Mouse (Mus musculus) heart, postnatal 25 days (tissue): ENCODE data around the gene Aptx. TPM values are rescaled to one million over a fixed set of nuclear protein-coding genes. Genes with fewer than 3 reads are reported as not detected.

Source experiments
- DNase-seq: peaks from one replicate; pipeline ENCODE4 v3.0.0; 2022; ENCODE audit warnings: low spot score
- intact Hi-C: fragments of 180-260 bp; cut with DNase I; formaldehyde crosslinking; loops from one replicate; pipeline ENCODE4 v1.15.1; 2025
- microRNA-seq: library from miRNA; unstranded; fragments of <30 nt; microRNA quantifications from one replicate; pipeline ENCODE4 v1.2.0, GENCODE M21; 2022
- total RNA-seq, 2 experiments: library from RNA; stranded (reverse); gene quantifications; 2 replicates each; pipeline ENCODE4 v1.2.3; 2021

Gene Aptx
- total RNA-seq, 2 experiments from 2014 or later, result 14.0 to 15.2 TPM

DNA sequence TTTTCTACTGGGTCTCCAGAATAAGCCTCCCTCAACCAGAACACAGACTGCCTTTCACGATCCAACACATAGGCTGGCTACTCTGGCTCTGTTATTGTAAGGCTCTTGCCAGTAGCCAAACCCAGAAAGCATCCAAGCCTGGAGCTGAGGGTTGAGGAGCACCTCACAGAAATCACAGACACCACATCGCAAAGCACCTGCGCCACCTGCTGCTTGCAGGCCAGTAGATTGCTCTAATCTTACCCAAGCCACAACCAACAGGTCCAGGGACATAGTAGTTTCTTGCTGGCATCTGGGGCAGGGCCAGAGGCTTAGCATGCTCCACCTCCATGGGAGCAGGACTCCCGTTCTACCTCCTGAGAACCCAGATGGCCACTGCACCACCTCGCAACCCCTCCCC lies 25.9 kb downstream of the Aptx start:
- intact Hi-C loops, result no loop called here

DNA sequence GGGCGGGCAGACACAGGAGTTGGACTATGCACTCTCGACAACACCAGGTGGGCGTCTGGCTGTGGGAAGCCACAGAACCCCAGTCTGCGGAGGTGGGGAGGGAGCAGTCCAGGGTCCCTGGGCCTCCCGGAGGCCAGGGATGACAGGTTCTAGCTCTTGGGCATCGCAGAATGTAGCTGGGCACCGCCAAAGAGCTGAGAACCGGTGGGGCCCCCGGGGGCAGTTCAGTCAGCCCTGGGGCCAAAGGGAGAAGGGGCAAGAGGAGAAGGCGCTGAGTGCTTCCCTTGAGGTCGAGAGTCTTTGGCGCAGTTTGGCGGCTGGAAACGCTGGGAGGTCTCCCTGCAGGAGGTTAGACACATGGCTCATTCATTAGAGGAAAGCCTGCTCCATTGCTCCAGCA lies 26.7 kb downstream of the Aptx start:
- intact Hi-C loops, result no loop called here

More for the DNA sequence above, 25.9 kb downstream of the Aptx start:
- DNase-seq, result no peak

DNA sequence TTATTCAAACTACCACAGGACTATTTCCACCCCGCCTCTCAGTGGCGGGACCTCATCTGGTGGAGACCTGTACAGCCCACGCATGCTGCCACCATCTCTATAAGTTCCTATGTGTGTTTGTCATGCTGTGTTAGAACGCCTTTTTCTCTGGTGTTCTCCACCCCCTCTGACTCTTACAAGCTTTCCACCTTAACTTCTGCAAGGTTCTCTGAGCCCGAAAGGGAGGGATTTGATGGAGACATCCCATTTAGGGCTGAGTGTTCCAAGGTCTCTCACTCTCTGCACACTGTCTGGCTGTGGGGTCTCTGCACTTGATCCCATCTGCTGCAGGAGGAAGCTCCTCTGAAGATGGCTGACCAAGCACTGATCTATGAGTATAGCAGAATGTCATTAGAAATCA lies 29.5 kb downstream of the Aptx start:
- intact Hi-C loops, result no loop called here
- DNase-seq, result no peak

More for the DNA sequence above, 26.7 kb downstream of the Aptx start:
- no peak for DNase-seq

DNA sequence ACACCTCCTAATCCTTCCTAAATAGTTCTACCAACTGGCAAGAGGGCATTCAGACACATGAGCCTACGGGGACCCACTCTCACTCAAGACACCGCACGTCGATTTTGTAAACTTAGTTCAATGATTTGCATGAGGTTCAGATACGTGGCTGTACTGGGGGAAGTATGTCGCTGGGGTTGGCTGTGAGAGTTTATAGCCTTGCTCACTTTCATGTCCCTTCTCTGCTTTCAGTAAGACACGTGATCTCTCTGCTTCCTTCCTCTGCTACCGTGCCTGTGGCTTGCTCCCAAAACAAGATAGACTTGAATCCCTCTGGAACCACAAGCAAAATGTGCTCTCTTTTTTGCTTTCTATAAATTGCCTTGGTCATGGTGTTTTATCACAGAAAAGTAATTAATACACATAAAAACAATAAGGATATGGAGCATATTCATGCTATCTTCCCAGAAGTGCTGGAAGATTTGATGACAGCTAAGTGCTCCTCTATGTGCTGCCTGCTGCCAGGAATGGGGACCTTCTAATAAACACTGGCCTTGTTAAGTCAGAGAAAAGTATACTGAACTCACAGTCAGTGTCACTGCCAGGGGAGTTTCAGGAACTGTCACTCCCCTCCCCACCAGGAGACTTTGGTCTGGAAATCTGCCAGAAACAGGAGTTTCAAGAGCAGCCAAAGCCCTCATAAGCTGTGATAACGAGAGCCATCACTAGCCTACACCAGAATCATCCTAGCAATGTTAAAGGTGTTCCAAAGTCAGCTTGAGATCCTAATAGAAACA lies 36.6 kb downstream of the Aptx start:
- no peak for DNase-seq
- intact Hi-C loops, result no loop called here

DNA sequence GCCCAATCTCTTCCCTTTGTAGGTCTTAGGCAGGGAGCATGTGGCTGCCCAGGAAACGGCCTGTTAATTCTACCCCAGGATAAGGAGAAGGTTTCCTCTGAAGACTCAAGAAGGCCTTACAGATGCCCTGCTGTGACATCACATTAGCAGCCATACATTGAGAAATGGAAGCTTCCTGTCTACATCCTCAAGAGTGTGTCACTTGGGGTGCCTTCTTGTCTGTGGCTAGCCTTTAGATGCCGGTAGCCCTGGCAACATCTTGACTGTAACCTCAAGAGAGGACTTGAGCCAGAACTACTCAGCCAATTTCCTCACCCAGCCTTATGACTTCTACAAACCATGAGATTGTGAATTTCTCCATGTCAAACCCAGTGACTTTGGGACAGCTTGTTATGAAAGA lies 51.9 kb downstream of the Aptx start:
- no peak for DNase-seq
- intact Hi-C loops, result no loop called here

DNA sequence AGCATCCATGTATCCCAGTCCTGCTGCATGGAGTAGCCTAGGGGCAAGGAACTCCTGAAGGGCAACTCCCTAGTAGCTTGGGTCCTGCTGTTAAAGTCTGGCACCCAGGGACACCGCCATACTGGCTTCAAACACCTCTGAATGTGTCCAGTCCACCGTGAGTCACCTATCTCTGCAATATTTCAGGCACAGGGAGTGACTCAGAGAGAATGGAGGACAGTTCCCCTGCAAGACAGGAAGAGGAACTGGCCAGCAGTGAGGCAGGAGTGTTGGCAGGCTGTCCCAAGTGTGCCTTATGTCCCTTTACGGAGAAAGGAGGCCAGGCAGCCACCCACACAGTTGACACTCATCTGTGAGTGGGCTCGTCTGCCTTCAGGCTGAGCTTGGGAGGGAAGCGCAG lies 53.9 kb downstream of the Aptx start:
- intact Hi-C loops, result no loop called here

DNA sequence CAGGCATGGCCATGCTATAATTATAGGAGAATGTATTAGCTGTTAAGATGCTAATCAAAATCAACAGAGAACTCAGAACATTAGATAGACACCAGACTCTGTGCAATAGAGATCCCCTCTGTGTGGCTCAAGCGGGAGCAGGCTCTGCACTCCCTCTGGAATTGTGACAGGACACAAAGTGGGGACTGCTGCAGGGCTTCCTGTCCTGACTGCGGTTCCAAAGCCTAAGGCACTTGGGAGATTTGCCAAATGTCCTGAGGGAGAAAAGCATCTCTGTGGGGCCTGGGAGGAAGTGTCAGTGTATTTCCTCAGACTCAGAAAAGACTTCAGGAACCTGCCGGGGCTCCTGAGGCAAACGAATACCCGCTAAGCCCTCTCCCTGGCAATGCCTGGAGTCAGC lies 59.4 kb downstream of the Aptx start:
- no peak for DNase-seq
- intact Hi-C loops, result no loop called here

More for the DNA sequence above, 53.9 kb downstream of the Aptx start:
- DNase-seq, result no peak

DNA sequence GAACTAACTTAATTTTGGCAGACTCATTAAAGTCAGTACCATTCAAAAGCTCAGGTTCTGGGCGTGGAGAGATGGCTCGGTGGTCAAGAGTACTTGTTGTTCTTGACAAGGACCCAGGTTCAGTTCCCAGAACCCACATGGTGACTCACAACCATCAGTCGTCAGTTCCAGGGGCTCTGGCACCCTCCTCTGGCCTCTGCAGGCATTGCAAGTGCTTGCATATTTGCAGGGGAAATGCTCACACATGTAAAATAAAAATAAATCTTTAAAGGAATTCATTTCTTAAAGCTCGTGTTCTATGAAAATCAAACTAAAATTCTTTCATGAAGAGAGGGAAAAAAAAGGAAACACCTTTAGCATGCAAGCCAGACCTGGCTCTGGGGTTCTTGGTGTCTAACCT lies 62.0 kb downstream of the Aptx start:
- DNase-seq, result no peak
- intact Hi-C loops, result no loop called here

Small RNA genes within 50 kb of the gene (microRNA-seq; reads per million reads assigned to microRNA genes)
- not detected for gene Mir207

Other genes with a start within 250 kb of the Aptx start
- not detected for gene Tmem215, start 231.0 kb downstream of the Aptx start, total RNA-seq
- 100 to 1,000 TPM in 1 of 2 experiments, 10 to 100 TPM in 1; 62.4 to 109 TPM for gene Dnaja1, start 19.0 kb upstream of the Aptx start, total RNA-seq
- gene Smu1, start 54.7 kb upstream of the Aptx start, total RNA-seq, result 10 to 100 TPM; 31.5 to 31.8 TPM
- gene B4galt1, start 150.8 kb upstream of the Aptx start, total RNA-seq, result 10 to 100 TPM; 58.2 to 70.4 TPM
- gene Spink4, start 216.9 kb upstream of the Aptx start, total RNA-seq, result under 1 TPM in 1 of 2 experiments, not detected in 1; 0.78 TPM
- 100 to 1,000 TPM; 247 to 264 TPM for gene Bag1, start 245.1 kb upstream of the Aptx start, total RNA-seq
- gene Chmp5, start 245.2 kb upstream of the Aptx start, total RNA-seq, result 10 to 100 TPM; 33.7 to 35.9 TPM